Mouse (Mus musculus) MEL (cell line): ENCODE results near the gene Eif2b1. TPM values are rescaled to one million over a fixed set of nuclear protein-coding genes. Genes with fewer than 3 reads are reported as not detected.
A peak's percentile ranks its signal among the peaks of the same experiment; 100 is the strongest.
"Not testable (repeated sequence)": the region's sequence is repeated elsewhere in the genome, so short reads cannot be mapped to it uniquely, and the experiment has no call there.

Experiments
- DNase-seq: peaks from one replicate; pipeline ENCODE4 v3.0.0; 2011; ENCODE audit warnings: low read depth, low spot score
- H3K27ac ChIP-seq: 2 replicates; pipeline ENCODE4 v1.5.1; 2012; ENCODE audit warnings: low read depth, mild to moderate bottlenecking, control low read depth, low read length, moderate library complexity; ENCODE audit not compliant: control insufficient read depth
- H3K27me3 ChIP-seq, 2 experiments: fragments of 150-350 bp in 1 of 2; sonication (generic) in 1 of 2; 2 replicates each; pipeline ENCODE4 v1.6.1; 2012; ENCODE audit warnings: low read length in 2 of 2, mild to moderate bottlenecking in 2 of 2, improper control_type of control experiment in 1 of 2, moderate library complexity in 1 of 2; ENCODE audit not compliant: insufficient read depth in 2 of 2, control insufficient read depth in 1 of 2
- H3K36me3 ChIP-seq, 2 experiments: 2 replicates each; pipeline ENCODE4 v1.6.1; 2012 to 2014; ENCODE audit warnings: low read length in 2 of 2, improper control_type of control experiment in 1 of 2, inconsistent platforms in 1 of 2, mild to moderate bottlenecking in 1 of 2; ENCODE audit not compliant: insufficient read depth in 2 of 2, control insufficient read depth in 1 of 2
- H3K4me1 ChIP-seq, 2 experiments: fragments of 150-350 bp in 1 of 2; sonication (generic) in 1 of 2; 2 replicates each; pipeline ENCODE4 v1.6.1; 2012; ENCODE audit warnings: low read length in 2 of 2, improper control_type of control experiment in 1 of 2, mild to moderate bottlenecking in 1 of 2; ENCODE audit not compliant: insufficient read depth in 2 of 2, control insufficient read depth in 1 of 2
- H3K4me3 ChIP-seq, 2 experiments: fragments of 150-350 bp in 1 of 2; sonication (generic) in 1 of 2; 2 replicates each; pipeline ENCODE4 v1.5.1; 2012; ENCODE audit warnings: low read depth in 2 of 2, low read length in 2 of 2, mild to moderate bottlenecking in 2 of 2, moderate library complexity in 2 of 2, control low read depth in 1 of 2, improper control_type of control experiment in 1 of 2; ENCODE audit not compliant: control insufficient read depth in 1 of 2, insufficient read depth in 1 of 2
- H3K79me2 ChIP-seq: 2 replicates; pipeline ENCODE4 v1.6.1; 2012; ENCODE audit warnings: mild to moderate bottlenecking, low read length, moderate library complexity; ENCODE audit not compliant: control insufficient read depth, poor library complexity, insufficient read depth
- H3K9ac ChIP-seq: 2 replicates; pipeline ENCODE4 v1.6.1; 2012; ENCODE audit warnings: low read depth, mild to moderate bottlenecking, control low read depth, low read length, moderate library complexity; ENCODE audit not compliant: control insufficient read depth, poor library complexity, severe bottlenecking
- H3K9me3 ChIP-seq: fragments of 150-350 bp; sonication (generic); replicated peaks from 2 replicates; pipeline ENCODE4 v1.6.1; 2012; ENCODE audit warnings: mild to moderate bottlenecking, low read length, improper control_type of control experiment, moderate library complexity; ENCODE audit not compliant: insufficient read depth
- CHD1 ChIP-seq: IDR thresholded peaks from 2 replicates; pipeline ENCODE4 v1.6.1; 2012; ENCODE audit warnings: low read depth, mild to moderate bottlenecking, inconsistent platforms, low read length, improper control_type of control experiment
- CTCF ChIP-seq, 3 experiments: IDR thresholded peaks in 2 of 3; conservative IDR thresholded peaks in 1 of 3; 2 replicates each; pipeline ENCODE4 v1.5.1; 2011 to 2012; ENCODE audit warnings: low read length in 3 of 3, low read depth in 2 of 3, mild to moderate bottlenecking in 2 of 3, improper control_type of control experiment in 1 of 3, inconsistent platforms in 1 of 3, mixed read lengths in 1 of 3, moderate library complexity in 1 of 3; ENCODE audit not compliant: control insufficient read depth in 1 of 3, insufficient read depth in 1 of 3, poor library complexity in 1 of 3, severe bottlenecking in 1 of 3
- ETS1 ChIP-seq: IDR thresholded peaks from 2 replicates; pipeline ENCODE4 v1.6.1; 2012; ENCODE audit warnings: low read depth, mild to moderate bottlenecking, inconsistent platforms, low read length, improper control_type of control experiment, moderate library complexity
- GABPA ChIP-seq: IDR thresholded peaks from 2 replicates; pipeline ENCODE4 v1.6.1; 2012; ENCODE audit warnings: low read depth, mild to moderate bottlenecking, inconsistent platforms, low read length, improper control_type of control experiment, moderate library complexity
- KAT2A ChIP-seq: conservative IDR thresholded peaks from 2 replicates; pipeline ENCODE4 v1.6.1; 2012; ENCODE audit warnings: low read depth, low read length, improper control_type of control experiment, inconsistent platforms
- MAFK ChIP-seq: IDR thresholded peaks from 2 replicates; pipeline ENCODE4 v1.6.1; 2011; ENCODE audit warnings: low read depth, mild to moderate bottlenecking, low read length, improper control_type of control experiment, borderline replicate concordance
- MAX ChIP-seq: IDR thresholded peaks from 2 replicates; pipeline ENCODE4 v1.6.1; 2011; ENCODE audit warnings: low read length, improper control_type of control experiment
- MXI1 ChIP-seq: IDR thresholded peaks from 2 replicates; pipeline ENCODE4 v1.6.1; 2011; ENCODE audit warnings: mild to moderate bottlenecking, low read depth, low read length, improper control_type of control experiment
- MYC ChIP-seq: IDR thresholded peaks from 2 replicates; pipeline ENCODE4 v1.6.1; 2011; ENCODE audit warnings: low read depth, mild to moderate bottlenecking, low read length, improper control_type of control experiment, moderate library complexity
- NELFE ChIP-seq: IDR thresholded peaks from 2 replicates; pipeline ENCODE4 v1.6.1; 2011; ENCODE audit warnings: low read depth, low read length, improper control_type of control experiment
- NRF1 ChIP-seq: IDR thresholded peaks from 2 replicates; pipeline ENCODE4 v1.6.1; 2014; ENCODE audit warnings: low read depth, mild to moderate bottlenecking, inconsistent platforms, low read length, improper control_type of control experiment, moderate library complexity; ENCODE audit not compliant: poor library complexity, insufficient read depth, severe bottlenecking
- POLR2A ChIP-seq, 2 experiments: IDR thresholded peaks; 2 replicates each; pipeline ENCODE4 v1.6.1; 2011 to 2012; ENCODE audit warnings: low read length in 2 of 2, mild to moderate bottlenecking in 2 of 2, control low read depth in 1 of 2, improper control_type of control experiment in 1 of 2, low read depth in 1 of 2, moderate library complexity in 1 of 2; ENCODE audit not compliant: control insufficient read depth in 1 of 2, insufficient read depth in 1 of 2, poor library complexity in 1 of 2
- RAD21 ChIP-seq: IDR thresholded peaks from 2 replicates; pipeline ENCODE4 v1.6.1; 2011; ENCODE audit warnings: mild to moderate bottlenecking, low read depth, low read length, improper control_type of control experiment
- SMC3 ChIP-seq: IDR thresholded peaks from 2 replicates; pipeline ENCODE4 v1.6.1; 2011; ENCODE audit warnings: low read depth, low read length, improper control_type of control experiment
- TAL1 ChIP-seq: IDR thresholded peaks from 2 replicates; pipeline ENCODE4 v1.6.1; 2012; ENCODE audit warnings: mild to moderate bottlenecking, inconsistent platforms, low read length, moderate library complexity, mixed read lengths
- TBP ChIP-seq: IDR thresholded peaks from 2 replicates; pipeline ENCODE4 v1.8.0; 2011; ENCODE audit warnings: low read depth, low read length, improper control_type of control experiment
- UBTF ChIP-seq: IDR thresholded peaks from 2 replicates; pipeline ENCODE4 v1.6.1; 2012; ENCODE audit warnings: low read depth, mild to moderate bottlenecking, inconsistent platforms, low read length, improper control_type of control experiment, moderate library complexity, borderline replicate concordance; ENCODE audit not compliant: insufficient read depth
- USF2 ChIP-seq, 2 experiments: IDR thresholded peaks; 2 replicates each; pipeline ENCODE4 v1.6.1; 2011 to 2012; ENCODE audit warnings: improper control_type of control experiment in 2 of 2, low read length in 2 of 2, borderline replicate concordance in 1 of 2, inconsistent platforms in 1 of 2, low read depth in 1 of 2, mild to moderate bottlenecking in 1 of 2; ENCODE audit not compliant: insufficient read depth in 1 of 2
- ZC3H11A ChIP-seq: IDR thresholded peaks from 2 replicates; pipeline ENCODE4 v1.6.1; 2012; ENCODE audit warnings: low read depth, mild to moderate bottlenecking, inconsistent platforms, low read length, improper control_type of control experiment
- ZMIZ1 ChIP-seq: IDR thresholded peaks from 2 replicates; pipeline ENCODE4 v1.6.1; 2012; ENCODE audit warnings: low read depth, mild to moderate bottlenecking, inconsistent platforms, low read length, improper control_type of control experiment, moderate library complexity
- ZNF384 ChIP-seq: IDR thresholded peaks from 2 replicates; pipeline ENCODE4 v1.6.1; 2012; ENCODE audit warnings: low read depth, mild to moderate bottlenecking, inconsistent platforms, low read length, improper control_type of control experiment
- polyA plus RNA-seq, 2 experiments: library from polyadenylated mRNA; stranded (reverse) in 1 of 2; unstranded in 1 of 2; fragments of >175 nt in 1 of 2; fragments of >200 nt in 1 of 2; gene quantifications; 2 replicates each; pipeline versions ENCODE4 v1.2.1 to v1.2.4; 2012; ENCODE audit warnings: low replicate concordance in 2 of 2, low read depth in 1 of 2; ENCODE audit not compliant: insufficient read length in 2 of 2, insufficient read depth in 1 of 2, missing spikeins in 1 of 2
- total RNA-seq: library from RNA; depleted of rRNA; stranded (reverse); fragments of 300-350 nt; gene quantifications from 2 replicates; pipeline ENCODE4 v1.2.3, GENCODE M21; 2012

Eif2b1 gene
- total and polyA plus RNA-seq, 3 experiments, result 119 to 599 (median 126) TPM

- TF ChIP-seq ZNF384, result peak; percentile 72
- H3K4me3 ChIP-seq, DNase-seq, H3K27ac ChIP-seq, H3K4me1 ChIP-seq, H3K9ac ChIP-seq, H3K9me3 ChIP-seq, H3K27me3 ChIP-seq: not testable (repeated sequence)
- peaks cover 23% of the 10 kb centered on the region for H3K79me2 ChIP-seq
- peaks cover 0 to 31% of the 10 kb centered on the region in 2 experiments; a peak in 3 of 4 replicates for H3K36me3 ChIP-seq
Measured at GRCm38 (mm10) chr5:124550737-124551136, 28.2 kb downstream of the Eif2b1 start.

DNA sequence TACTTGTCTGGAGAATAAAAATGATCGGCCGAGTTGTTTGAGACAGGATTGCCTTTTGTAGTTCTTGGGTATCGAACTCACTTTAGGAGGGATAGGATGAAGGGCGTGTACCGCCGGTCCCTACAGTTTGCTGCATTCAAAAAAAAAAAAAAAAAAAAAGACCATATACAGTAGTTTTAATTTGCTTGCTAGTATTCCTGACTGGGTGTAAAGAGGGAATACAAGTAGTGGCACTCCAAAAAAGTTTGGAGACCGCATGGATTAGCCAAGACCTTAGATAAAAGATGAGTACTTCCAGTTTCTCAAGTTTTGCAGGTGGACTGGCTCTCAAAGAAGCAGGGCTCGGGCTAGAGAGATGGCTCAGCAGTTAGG, 37.3 kb downstream of the Eif2b1 start:
- H3K79me2 ChIP-seq, result peaks cover 38% of the 10 kb centered on the region
- peaks cover 15 to 21% of the 10 kb centered on the region in 2 experiments for H3K36me3 ChIP-seq
- no peaks in the 10 kb centered on the region for H3K9me3 ChIP-seq
- peak overlapping the region; percentile 91 for H3K9ac ChIP-seq
- TF ChIP-seq USF2 (IDR thresholded peaks at IDR 0.05; ENCODE audit: borderline replicate concordance in 1 of 2, insufficient read depth in 1 of 2, low read depth in 1 of 2, low read length in 2 of 2) (no peak), ZC3H11A (no peak), KAT2A (0 out of 2 replicates have a peak, but pooled peaks have one; percentile 22), NRF1 (0 out of 2 replicates have a peak, but pooled peaks have one; percentile 3), ZNF384 (peak; percentile 60), CTCF (IDR thresholded peaks at IDR 0.05 in 2 of 3, conservative IDR thresholded peaks at IDR 0.05 in 1 of 3; ENCODE audit: control insufficient read depth in 1 of 3, insufficient read depth in 1 of 3, low read depth in 2 of 3, low read length in 3 of 3, poor library complexity in 1 of 3, severe bottlenecking in 1 of 3) (no peak), TAL1 (no peak), MYC (no peak), POLR2A (IDR thresholded peaks at IDR 0.05; ENCODE audit: control insufficient read depth in 1 of 2, insufficient read depth in 1 of 2, low read depth in 1 of 2, low read length in 2 of 2, poor library complexity in 1 of 2) (0 out of 4 replicates have a peak, but pooled peaks of 1 of the 2 experiments have one; percentile 5)
- no peak for DNase-seq
- peaks cover 3 to 8% of the 10 kb centered on the region in 2 experiments for H3K4me1 ChIP-seq
- peak overlapping the region; percentile 50 for H3K27ac ChIP-seq
- H3K27me3 ChIP-seq, result no peaks in the 10 kb centered on the region
- peak overlapping the region; percentile 71 to 87 for H3K4me3 ChIP-seq

- H3K27ac ChIP-seq, result peak overlapping the region; percentile 50
- H3K27me3 ChIP-seq, result no peaks in the 10 kb centered on the region
- peak; percentile 60 for DNase-seq
- H3K9me3 ChIP-seq, result no peaks in the 10 kb centered on the region
- peak overlapping the region; percentile 71 to 87 for H3K4me3 ChIP-seq
- H3K36me3 ChIP-seq, result peaks cover 15 to 17% of the 10 kb centered on the region in 2 experiments
- H3K9ac ChIP-seq, result peak overlapping the region; percentile 91
- H3K79me2 ChIP-seq, result peaks cover 37% of the 10 kb centered on the region
- peaks cover 3 to 8% of the 10 kb centered on the region in 2 experiments for H3K4me1 ChIP-seq
- TF ChIP-seq CTCF (IDR thresholded peaks at IDR 0.05 in 2 of 3, conservative IDR thresholded peaks at IDR 0.05 in 1 of 3; ENCODE audit: control insufficient read depth in 1 of 3, insufficient read depth in 1 of 3, low read depth in 2 of 3, low read length in 3 of 3, poor library complexity in 1 of 3, severe bottlenecking in 1 of 3) (no peak), CHD1 (0 out of 2 replicates have a peak, but pooled peaks have one; percentile 36), ZMIZ1 (peak; percentile 48; the same call in 1 of the 2 replicates), MAFK (no peak), RAD21 (no peak), SMC3 (no peak), POLR2A (IDR thresholded peaks at IDR 0.05; ENCODE audit: control insufficient read depth in 1 of 2, insufficient read depth in 1 of 2, low read depth in 1 of 2, low read length in 2 of 2, poor library complexity in 1 of 2) (peak in 1 of 2 experiments; percentile 52; a peak in 2 of 4 replicates), USF2 (IDR thresholded peaks at IDR 0.05; ENCODE audit: borderline replicate concordance in 1 of 2, insufficient read depth in 1 of 2, low read depth in 1 of 2, low read length in 2 of 2) (no peak), MXI1 (peak; percentile 64; the same call in 1 of the 2 replicates), NELFE (peak; percentile 54), MYC (no peak), GABPA (no peak), ETS1 (no peak), NRF1 (0 out of 2 replicates have a peak, but pooled peaks have one; percentile 11), MAX (no peak), UBTF (peak; percentile 68; the same call in 1 of the 2 replicates), TBP (no peak)
Measured at GRCm38 (mm10) chr5:124540905-124541601, 37.9 kb downstream of the Eif2b1 start.
